Mouse (Mus musculus) frontal cortex, postnatal 36 days (tissue): Measurements from ENCODE around the gene Retreg3.
"Not testable (repeated sequence)": the region's sequence is repeated elsewhere in the genome, so short reads cannot be mapped to it uniquely, and the experiment has no call there.

Experiments
- DNase-seq, 2 experiments: peaks; one replicate each; pipeline ENCODE4 v3.0.0; 2022; ENCODE audit warnings: low spot score in 2 of 2

Retreg3 gene

DNA sequence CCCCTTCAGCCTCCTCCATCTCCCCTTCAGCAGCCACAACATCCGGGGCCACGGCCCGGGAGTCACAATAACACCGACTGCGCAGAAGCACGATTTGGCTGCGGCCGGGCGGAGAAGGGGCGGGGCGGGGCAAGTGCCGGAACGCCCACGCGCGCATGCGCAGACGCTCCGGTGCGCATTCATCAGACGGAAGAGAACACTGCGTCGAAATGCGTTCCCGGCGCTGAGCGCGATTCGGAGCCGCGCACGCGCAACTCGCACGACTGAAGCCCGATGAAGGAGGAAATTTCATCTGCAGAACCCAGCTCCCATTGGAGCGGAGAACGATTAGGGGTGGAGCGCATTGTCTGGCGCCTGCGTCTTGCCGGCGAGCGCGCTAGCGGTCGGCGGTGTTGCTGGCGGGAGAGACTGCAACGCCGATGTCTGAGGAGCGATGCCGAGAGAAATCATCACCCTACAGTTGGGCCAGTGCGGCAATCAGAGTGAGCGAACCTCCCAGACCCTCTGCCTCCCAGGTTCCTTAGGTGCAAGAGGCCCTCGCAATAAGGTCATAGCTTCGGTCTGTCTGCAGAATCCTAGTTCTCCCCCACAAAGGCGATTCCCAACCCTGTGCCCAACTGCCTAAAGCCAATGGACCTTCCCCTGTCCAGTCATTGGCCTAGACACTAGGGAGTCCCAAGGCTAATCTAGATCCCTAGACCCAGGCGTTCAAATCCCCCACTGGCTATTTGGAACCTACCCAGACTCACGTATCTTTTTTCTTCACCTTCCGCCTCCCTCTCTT, at the start of gene Retreg3, which contains the start of gene Tubg1:
TSS of gene Retreg3 (minus strand) at position 133 of the 784 bp plus-strand sequence.
TSS of gene Tubg1 (plus strand) at position 178 of the 784 bp plus-strand sequence.
- DNase-seq = peak; percentile 99

DNA sequence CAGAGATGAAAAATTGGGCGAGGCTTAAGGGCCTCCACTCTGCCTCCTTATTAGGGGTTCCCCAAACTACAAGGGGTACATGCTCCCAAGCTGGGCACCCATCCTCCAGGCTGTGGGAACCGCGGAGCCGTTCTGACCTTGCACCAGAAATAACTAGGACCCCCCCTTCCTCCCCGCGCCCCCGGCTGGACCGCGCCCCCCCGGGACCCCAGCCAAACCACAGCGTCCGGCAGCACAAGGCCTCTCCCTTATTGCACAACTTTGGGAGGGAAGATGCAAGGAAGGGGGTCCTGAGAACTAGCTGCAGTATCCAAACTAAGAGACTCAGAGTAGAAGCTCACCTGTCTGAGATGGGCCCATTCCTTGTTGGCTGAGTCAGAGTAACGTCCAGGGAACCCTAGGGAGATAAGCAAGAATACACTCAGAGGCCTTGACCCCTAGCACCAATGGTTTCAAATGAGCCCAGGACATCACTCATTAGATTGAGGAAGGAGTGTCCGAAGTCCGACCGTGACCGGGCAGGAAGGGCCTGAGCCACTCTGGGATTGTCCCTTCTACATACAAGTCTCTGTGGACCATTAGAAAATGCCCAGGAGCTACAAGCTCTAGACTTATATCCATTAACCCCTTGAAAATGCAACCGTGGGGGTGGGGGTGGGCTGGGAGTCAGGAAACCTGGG, 48.7 kb upstream of the Retreg3 start:
- DNase-seq = no peak

DNA sequence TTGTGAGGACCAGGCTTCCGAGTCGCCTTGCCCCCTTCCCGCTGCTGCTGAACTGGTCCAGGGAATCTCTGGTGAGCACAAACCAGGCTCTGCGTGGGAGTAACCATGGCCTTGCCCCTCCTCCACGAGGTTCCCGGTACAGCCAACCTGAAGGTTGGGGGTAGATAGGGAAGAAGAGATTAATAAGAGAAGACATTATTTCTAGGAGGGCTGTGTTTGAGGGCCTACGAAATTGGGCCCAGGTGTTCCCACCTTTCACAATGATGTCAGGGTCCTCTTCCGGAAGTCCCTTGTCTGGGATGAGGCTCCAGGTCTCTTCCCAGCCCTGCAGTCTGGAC, 48.2 kb upstream of the Retreg3 start:
- DNase-seq = no peak

DNA sequence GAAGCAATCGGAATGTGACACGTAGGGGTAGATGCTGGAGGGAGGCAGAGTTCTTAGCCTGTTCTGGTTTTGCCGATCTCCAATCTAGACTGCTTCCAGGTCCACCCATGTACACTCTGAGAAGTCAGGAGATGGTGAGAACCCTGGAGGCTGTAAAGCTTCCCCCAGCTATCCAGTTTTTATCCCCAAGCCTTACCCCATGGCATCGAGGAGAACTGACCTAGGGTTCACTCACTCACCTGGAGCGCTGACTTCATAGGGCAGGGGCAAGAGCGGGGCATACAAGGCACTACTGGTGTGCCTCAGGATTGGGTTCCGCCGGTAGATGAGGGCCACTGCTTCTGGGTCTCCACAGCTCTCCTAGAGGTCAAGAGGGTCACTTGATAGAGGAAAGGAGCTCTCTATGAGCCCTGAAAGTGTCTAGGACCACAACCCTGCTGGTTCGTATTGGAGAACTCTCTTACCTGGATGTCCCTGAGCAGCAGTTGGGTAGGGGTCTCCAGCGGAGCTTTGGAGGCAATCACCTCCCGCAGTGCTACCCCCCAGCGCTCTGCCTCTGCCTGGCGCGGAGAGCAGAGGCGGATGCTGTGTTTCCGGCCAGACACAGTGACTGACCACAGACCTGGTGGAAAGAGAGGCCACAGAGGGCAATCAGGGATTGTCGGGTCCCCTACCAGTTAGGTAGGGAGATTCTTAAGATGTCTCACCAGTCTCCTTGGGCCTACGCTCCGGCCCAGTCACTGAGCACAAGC, 47.7 kb upstream of the Retreg3 start:
- no peak for DNase-seq

DNA sequence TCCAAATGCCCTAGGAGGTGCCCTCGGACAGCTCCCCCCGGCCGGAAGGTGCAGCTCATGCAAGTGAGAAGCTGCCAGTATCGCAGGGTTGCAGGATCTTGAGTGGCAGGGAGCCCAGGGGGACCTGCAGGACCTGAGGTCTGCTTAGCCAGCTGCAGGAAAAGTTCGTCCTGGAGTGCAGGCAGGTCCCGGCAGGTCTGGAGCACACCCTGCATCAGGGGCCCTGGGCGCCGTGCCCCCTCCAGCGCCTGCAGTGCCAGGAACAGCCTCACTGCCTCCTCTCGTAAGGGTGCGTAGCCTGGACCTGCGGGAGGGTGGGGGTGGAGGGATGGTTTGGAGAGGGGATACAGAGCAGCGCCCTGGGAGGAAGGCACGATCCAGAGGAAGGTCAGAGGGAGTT, 46.7 kb upstream of the Retreg3 start:
- no peak for DNase-seq

DNA sequence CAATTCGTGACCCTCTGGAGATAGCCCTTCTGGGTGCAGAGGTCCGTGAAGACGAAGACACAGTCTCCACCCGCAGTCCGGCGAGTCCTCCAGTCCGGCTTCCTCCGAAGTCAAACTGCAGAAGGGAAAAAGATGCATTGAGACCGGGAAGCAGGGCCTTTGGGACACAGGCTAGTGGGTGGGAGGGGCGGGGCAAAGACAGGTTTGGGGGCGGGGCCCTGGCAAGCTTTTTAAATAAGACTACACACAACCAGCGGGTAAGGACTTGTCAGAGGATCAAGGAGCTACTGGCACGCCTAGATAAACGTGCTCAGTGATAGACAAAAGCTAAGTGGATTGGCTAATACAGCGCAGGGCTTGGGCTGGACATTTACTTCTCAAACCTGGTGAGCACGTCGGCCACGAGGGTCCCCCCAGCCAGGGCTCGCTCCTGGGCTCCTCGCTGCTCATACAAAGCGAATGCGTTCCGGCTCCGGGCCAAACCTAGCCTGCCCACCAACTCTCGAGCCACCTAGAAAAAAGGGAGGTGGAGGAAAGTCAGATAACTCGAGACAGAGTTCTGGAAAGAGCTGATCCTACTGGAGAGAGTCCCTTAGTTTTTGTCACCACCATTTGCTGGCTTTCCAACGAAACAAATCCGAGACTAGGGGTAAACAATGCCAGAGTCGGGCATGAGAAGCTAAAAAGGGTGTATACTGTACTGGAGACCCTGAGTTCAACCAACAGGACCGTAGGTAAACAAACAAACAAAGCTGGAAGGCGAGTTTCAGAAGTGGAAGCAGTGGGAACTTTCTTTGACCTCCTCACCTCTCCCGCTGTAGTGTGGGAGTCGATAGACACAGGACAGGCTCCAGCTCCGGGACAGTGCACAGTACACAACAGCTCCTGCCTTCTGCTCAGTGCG, 45.2 kb upstream of the Retreg3 start:
- no peak for DNase-seq

DNA sequence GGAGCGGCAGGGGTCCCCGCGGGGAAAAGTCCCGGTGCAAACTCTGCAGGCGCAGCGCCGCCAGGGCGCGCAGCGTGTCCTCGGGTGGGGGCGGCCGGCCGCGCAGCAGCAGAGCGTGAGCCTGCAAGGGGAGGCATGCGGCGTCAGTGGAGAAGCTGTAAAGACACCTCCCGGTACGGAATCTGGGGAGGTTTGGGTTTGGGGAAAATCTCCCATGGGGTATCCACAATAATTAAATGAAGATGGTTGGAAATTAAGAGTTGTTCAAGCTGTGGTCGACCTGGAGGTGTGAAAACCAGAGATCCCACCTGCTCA, 44.6 kb upstream of the Retreg3 start:
- no peak for DNase-seq

DNA sequence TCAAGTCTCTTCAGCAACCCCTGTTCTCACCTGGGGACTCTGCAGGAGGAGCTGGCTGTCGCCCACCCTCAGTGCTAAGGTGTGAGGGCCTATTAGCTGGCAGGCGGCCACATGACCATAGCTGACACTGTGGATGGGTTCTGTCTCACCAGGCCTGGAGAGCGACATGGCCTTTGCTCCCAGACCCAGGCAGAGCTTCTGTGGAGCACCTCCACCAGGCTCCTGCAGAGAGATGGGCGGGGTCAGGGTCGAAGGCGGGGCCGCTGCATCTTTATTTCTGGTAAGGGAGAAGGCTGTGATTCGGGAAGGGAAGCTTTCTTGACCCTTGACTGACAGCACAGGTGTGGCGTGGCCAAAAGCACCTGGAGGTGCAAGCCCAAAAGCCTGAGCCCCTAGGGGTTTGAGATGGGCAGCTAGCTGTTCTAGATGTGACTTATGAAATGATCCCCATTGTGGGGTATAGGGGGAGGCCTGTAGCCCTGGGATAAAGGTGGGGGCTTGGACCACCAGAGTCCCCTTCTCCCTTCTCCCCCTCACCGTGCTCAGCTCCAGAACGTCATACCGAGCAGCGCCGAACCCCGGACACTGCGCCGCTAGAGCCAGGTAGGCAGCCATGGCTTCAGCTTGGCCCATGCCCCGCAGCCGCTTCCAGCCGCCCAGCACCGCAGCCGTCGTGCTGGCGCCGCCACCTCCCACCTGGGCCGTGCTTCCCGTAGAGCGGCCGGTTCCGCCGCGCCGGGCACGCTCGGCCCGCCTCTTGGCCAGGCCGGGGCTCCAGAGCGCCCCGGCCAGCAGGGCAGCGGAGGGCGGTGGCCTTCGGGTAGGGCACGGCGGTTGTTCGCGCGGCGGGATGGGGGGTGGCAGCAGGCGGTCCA, 44.0 kb upstream of the Retreg3 start:
- no peak for DNase-seq

DNA sequence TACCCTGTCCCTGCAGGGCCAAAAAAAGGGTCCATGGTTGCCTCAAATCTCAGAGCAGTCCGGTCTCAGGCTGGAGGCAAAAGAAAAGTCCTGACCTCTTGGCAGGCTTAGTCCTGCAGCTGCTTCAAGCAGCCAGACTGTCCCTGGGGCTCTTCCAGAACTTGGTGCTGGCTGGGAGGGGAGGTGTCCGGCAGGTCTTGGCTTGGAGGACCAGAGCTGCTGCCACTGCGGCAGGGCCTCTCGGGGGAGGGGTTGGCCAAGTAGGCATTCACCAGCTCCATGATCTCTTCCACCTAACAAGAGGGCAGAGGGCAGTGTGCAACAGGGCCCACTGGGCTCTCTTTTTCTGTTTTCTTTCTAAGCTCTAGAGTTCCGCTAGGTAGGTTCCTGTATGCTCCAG, 43.1 kb upstream of the Retreg3 start:
- no peak for DNase-seq

DNA sequence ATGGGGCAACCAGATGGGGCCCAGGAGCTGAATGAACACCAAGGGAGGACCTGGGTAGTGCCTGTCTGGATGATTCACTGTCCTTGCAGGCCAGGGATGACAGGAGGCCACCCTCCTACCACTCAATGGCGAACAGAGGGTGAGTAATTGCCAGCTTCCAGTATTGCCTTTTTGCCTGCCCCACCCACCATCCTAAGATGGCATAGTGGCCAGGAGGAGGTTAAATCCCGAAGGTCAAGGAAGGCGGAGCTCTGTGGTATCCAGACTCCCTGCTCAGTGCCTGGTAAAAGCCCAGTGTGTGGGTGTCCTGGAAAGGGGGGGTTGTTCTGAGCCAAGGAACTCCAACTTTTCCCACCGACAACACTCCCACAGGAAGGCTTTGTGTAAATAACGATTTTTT, 42.6 kb upstream of the Retreg3 start:
- DNase-seq = no peak

DNA sequence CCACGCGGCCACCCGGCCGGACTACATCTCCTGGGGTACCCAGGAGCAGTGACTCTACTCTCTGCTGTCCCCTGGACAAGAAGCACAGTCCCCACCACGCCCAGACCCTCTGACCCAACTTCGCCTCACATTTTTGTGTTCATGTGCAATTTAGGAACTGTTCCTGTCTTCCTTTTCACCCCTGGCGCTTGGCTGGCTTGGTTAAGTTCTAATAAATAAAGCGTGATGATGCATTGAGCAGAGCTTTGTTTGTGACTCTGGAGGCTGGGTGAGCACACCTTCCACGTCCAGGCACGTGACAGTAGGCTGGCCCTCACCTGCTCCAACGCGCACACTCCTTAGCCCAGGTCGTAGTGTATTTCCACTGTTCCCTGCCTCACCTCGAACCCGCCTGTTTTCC, 41.9 kb upstream of the Retreg3 start:
- DNase-seq = no peak

DNA sequence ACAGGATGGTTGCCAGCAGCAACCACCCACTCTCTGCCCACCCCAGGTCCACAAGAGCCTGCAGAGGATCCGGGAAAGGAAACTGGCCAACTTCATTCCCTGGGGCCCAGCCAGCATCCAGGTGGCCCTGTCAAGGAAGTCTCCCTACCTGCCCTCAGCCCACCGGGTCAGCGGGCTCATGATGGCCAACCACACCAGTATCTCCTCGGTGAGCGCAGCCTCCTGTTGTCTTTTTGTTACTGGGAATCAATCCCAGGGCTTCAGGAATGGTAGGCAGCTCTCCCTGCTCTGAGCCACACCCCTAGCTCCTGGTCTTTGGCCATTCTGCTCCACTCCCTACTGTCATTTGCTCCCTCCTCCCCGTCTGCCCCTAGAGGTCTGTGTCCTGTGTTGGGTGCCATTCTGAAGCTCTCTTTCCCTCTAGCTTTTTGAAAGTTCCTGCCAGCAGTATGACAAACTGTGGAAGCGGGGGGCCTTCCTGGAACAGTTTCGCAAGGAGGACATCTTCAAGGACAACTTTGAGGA, 41.4 kb upstream of the Retreg3 start:
- not testable (repeated sequence) for DNase-seq

DNA sequence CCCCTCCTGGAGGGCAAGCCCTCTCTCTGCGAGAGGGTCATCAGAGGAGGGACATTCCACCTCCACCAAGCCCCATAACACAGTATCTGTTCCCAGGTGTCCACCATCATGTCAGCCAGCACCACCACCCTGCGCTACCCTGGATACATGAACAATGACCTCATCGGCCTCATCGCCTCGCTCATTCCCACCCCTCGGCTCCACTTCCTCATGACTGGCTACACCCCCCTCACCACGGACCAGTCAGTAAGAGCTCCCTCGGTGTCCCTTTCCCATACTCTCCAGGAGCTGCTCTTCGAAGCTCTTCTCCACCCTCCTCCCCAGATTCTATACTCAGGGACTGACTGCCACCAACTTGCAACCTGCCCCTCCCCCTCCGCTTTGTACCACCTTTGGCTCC, 40.5 kb upstream of the Retreg3 start:
- DNase-seq = not testable (repeated sequence)

DNA sequence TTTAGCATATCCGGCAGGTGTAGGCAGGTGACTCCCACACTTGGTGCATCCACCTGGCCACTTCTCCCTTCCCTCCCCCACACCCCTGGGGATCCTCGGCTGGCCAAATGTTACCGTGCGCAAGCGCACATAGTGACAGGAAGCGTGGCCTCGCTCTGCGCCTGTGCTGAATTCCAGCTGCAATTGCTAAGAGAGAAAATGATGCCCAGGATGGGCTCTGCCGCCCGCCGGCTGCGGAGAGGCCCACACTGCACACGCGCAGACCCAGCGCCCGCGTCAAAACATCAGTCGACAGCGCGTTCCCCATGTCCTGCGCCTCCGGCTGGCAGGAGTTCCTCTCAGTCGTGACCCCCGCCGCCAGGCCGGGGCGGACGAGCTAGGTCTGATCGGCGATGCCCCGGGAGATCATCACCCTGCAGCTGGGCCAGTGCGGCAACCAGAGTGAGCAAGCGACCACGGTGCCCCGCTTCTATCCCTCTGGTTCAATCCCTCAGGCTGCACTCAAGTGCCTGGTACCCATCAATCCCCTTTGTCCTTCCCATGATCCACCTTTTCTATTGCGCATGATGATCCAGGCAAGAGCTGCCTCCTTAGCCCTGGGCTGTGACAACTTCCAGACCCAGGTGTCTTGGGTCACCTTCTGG, 36.2 kb upstream of the Retreg3 start, which contains the start of gene Tubg2:
TSS of gene Tubg2 (plus strand) at position 180 of the 644 bp plus-strand sequence.
- peak; percentile 78 to 87 for DNase-seq

DNA sequence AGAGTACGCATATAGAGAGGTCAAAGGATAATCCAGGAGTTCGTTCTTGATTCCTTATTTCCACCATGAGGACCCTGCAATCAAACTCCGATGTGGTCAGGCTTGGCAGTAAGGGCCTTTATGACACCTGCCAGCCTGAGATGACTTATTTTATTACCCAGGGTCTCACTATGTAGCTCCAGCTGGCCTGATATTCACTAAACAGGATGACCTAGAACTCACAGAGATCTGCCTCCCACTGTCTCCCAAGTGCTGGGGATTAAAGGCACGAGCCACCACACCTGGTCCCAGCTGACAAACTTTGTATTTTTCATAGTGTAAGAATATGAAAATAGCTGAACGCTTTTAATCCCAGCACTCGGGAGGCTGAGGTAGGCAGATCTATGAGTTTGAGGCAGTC, 35.5 kb upstream of the Retreg3 start:
- no peak for DNase-seq

DNA sequence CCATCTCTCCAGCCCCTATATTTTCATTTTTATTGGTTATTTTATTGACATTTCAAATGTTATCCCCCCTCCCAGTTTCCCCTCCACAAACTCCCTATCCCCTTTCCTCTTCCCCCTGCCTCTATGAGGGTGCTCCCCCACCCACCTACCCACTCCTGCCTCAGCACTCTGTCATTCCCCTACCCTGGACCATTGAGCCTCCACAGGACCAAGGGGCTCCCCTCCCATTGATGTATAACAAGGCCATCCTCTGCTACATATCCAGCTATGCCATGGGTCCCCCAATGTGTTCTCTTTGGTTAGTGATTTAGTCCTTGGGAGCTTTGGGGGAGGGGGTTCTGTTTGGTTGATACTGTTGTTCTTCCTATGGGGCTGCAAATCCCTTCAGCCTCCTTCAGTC, 35.0 kb upstream of the Retreg3 start:
- DNase-seq = no peak

DNA sequence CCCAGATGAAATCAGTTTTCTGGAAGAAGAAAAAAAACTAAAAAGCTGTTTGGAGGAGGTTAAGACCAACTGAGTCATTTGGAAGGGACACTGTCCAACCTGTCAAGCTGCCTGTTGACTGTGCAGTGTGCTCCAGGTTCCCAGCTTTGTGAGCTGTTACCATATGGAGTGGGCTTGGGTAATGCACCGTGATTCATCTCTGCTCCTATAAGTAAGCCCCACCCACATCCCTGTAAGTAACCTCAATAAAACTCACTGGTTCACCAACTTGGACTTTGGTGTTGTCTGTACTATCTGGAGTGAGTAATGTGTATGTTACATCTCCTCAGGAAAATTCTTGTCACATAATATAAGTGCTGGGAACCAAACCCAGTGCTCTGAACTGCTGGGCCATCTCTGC, 33.1 kb upstream of the Retreg3 start:
- DNase-seq = no peak

DNA sequence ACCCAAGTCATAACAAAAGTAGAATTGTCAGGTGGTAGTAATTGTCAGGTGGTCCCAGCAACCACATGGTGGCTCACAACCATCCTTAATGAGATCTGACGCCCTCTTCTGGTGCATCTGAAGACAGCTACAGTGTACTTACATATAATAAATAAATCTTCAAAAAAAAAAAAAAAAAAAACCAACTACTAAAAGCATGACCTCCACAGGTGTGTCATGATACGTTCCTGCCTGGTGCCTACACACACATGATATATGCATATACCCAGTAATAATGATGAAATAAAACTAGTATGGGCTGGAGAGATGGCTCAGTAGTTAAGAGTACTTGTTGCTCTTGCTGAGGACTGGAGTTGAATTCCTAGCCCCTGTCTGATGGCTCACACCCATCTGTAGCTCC, 31.4 kb upstream of the Retreg3 start:
- no peak for DNase-seq

DNA sequence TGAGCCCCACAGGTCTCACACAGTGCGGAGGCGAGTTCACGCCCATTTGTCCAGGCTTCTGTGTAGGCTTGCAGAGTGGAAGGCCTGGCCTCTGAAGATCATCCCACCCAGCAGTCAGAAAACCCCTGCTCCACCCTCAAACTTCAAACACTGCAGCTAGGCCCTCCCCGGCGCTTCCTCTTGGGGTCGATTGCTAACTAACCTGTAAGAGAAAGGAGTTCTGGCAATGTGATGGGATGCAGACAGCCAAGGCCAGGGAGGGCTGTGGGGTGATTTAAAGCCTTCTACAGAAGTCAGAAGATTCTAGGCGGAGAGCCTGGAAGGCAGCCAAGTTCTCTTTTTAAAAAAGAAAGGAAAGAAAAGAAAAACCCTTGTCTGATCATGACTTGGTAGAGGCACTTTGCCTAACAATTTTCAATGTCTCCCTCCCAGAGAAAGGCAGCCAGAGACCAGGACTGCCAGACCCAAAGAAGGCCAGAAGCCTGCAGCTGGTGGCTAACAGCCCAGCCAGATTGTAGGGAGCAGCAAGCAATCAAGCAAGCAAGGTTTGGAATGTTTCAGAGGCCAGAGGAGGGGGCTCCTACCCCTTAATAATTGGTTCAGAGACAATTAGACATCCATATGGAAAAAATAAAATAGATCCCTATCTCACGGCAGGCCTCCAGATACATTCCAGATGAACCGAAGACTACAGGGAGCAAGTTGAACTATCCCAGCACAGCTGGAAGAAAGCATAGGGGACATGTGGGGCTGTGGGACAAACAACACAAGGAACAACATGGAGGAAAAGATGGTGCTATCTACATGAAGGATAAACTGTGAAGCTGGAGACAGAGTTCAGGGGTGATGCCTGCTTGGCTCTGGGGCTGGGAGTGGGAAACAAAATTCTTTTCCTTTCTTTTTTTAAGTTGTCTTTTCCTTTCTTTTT, 29.7 kb upstream of the Retreg3 start:
- no peak for DNase-seq
